Mouse (Mus musculus) CH12F3 (cell line): ENCODE measurements around the gene Mdc1.

Source experiments
- in situ Hi-C: fragments of 300-500 bp; cut with MboI; formaldehyde crosslinking; loops from 2 replicates; pipeline ENCODE4 v1.14.3; 2020; ENCODE audit warnings: low sequenced_read_pairs

Mdc1 gene

DNA sequence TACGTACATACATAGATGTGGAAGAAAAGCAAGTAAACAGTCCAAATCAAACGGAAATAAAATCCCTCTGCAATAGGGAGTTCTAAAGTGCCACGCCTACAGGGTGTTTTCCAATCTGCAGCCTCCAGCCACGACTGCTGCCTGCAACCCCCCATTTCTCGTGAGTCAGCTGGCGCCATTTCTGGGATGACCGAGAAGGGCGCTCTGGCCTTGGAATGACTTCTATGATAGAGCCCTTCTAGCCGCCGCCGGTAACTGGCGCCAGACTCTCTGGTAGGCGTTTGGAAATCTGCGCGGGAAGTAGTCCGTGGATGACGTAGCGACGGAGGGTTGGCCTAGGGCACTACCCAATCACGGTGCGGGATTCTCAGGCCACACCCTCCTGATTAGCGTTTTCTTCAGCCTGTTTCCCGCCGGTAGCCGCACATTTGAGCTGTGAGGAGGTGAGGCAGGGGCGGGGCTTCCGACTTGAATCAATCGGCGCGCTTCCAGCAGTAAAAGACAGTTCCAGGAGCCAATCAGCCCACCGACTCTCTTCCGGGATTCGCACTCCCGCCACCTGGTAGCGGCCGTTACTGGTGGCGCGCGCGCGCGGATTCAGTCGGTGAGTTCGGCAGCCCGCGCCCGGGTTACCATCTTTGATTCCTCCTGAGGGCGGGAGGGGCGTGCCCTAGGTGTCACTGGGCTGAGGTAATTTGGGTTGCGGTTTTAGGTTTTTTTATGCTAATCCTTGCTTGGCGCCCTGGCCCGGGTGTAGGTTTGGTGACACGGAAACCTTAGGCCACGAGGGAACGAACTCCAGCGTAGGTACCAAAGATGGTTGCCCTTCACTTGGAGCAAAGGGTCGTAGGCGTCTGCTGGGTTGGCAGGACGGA lies at the start of gene Mdc1:
Gene Mdc1, plus strand, starts transcription at position 440 of the 875 bp plus-strand sequence.
- in situ Hi-C loops, result no loop called here

DNA sequence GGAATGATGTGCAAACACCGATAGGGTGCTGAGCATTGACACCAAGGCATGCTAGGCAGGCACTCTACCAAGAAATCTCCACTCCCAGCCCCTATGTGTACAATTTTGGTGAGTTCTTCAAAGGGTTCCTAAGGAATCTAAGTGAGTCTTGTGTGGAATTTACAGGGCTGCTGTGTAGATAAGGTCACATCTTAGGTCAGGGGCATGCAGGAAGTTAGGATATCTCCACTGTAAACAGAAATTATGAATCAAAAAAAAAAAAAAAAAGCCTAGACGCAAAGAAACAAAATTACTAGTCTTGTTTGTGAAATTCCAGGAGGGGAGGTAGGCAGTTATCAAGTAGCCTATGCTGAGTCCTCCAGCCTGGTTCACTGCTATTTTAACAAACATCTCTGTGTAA lies 48.5 kb upstream of the Mdc1 start:
- in situ Hi-C loops, result no loop called here

DNA sequence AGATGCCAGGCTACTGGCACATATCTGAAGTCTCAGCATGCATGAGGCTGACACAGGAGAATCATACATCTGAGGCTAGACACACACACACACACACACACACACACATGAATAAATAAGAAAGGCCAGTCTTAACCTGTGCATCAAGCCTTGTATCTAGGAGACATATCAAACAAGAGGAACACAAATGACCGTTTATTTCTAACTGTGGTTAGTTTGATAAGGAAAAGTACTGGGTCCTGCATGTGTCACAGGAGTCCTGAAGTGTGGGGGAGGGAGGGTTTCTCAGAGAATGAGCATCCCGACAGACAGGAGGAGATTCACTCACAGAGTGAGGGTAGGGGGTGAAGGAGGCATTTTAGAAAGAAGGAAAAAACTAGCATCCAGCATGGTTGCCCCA lies 46.2 kb upstream of the Mdc1 start:
- in situ Hi-C loops, result no loop called here

DNA sequence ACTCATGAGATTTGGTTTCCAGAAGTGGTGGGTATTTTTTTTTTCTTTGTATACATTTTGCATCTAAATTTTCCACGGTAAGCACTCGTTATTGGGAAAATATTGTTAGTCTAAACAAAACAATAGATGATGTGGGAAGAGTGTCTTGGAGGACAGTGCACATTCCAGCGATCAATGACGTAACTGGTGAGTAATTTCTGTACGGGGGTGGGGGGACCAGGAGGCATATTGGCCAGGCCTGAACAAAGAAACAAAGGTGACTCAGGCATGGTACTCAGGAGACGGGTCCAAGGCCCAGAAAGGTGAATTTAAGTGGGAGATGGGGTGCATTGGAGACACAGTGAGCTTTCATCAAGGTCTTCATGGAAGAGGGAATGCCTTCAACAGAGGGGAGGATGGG lies 45.7 kb upstream of the Mdc1 start:
- in situ Hi-C loops, result no loop called here

DNA sequence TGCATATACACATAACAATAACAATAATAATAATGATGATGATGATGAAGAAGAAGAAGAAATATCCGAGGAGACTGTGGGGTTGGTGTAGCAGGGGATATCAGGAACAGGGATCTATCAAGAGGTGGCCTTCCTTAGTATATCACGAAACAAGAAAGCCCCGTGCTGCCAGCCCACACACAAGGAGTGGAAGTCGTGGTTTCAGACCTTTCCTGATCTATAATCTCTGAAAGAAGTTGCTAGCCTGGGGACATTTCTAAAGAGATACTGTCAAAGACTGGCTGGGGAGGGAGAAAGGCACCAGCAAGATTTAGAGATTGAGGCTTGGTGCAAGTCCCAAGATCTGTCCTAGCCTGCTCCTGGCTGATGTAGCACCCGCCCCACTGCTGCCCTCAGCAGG lies 44.5 kb upstream of the Mdc1 start:
- in situ Hi-C loops, result no loop called here

DNA sequence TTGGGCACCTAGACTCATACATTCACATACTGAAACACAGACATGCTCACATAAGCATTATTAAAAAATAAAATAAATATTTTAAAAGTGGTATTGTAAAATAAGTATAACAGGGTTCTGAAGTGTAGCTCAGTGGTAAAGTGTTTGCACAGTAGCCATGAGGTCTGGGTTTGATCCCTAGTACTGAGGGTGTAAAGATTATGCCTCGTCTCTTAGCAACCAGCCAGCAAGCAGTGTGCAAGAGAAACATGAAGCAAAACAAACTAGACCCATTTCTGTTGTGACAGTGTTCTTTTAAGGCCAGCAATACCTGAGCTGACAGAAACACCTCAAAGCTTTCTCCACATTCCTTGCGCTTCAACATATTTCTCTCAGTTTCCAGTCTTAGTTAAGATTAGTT lies 40.4 kb upstream of the Mdc1 start:
- in situ Hi-C loops, result no loop called here

DNA sequence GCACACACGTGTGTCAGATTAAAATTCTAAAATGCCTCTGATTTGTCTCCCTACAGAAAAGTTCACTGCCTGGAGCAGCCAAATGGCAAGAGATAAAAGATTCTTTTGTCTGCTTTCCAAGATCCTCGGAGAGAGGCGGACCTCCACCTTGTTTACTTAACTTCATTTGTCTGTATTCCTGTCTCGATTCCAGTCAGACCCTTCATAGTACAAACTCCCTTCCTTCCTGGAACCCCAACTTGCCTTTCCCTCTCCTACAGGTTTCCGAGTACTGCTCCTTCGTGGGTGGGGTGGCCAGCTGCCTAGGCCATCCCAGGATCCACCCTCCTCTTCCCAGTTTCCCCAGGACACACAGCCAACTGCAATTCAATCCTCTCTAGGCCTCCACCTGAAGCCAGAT lies 38.3 kb upstream of the Mdc1 start:
- in situ Hi-C loops, result no loop called here

DNA sequence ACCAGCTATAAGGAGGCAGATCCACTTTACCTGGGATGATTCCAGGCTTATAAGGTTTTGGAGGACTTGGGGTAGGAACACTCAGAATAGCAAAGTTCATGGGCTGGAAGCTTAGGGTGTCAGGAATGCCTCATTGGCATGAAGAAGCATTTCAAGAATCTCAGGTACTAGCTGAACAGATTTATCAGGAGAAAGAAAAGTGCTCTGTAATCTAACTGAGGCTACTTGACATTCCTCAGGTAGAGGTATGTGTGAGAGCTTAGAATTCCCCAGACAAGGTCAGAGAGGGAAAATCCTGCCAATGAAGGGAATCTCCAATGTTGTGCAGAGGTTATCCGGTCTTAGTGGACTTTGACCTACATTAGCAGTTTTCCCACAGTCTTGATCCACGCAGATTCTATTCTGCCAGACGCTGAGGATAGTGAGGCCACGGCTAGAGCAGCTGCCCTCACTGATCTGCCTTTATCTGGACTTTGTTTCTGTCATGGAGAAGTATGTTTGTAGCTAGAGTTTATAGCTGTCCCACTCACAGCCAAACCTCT lies 37.4 kb upstream of the Mdc1 start:
- in situ Hi-C loops, result no loop called here

DNA sequence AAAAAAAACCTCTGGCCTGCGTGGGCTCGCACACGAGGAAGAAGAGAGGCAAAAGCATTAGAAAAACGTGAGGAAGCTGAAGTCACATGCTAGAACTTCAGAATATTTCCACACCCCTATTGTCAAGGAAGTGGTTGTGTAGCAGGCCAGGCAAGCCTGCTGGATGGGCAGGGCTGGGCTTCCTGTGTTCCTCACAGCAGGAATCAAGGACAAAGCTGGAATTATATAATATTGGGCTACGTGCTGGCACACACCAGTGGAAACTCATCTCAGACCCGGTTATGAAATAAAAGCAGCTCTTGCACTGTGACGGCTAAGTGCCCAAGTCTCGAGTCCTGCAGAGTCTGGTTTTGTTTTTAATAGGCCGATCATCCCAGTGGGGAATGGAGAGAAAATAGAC lies 33.2 kb upstream of the Mdc1 start:
- in situ Hi-C loops, result no loop called here

DNA sequence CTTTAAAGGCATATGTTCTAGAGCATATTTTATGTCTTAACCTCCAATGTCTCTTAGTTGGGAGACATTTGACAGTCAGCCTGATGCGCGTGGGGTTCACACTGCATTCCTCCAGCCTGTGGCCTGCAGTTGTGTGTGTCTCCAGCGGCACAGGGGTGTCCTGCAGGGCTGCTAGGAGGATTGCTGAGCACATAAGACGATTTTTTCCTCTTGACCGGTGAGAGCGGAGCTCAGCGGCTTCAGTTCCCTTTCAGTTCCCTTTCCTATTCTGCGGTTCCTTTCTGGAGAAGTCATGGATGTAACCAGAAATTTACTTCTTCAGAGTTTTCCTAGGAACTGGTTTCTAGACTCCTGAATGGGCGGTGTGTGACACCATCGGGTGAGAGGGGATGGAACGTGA lies 31.9 kb upstream of the Mdc1 start:
- in situ Hi-C loops, result no loop called here

DNA sequence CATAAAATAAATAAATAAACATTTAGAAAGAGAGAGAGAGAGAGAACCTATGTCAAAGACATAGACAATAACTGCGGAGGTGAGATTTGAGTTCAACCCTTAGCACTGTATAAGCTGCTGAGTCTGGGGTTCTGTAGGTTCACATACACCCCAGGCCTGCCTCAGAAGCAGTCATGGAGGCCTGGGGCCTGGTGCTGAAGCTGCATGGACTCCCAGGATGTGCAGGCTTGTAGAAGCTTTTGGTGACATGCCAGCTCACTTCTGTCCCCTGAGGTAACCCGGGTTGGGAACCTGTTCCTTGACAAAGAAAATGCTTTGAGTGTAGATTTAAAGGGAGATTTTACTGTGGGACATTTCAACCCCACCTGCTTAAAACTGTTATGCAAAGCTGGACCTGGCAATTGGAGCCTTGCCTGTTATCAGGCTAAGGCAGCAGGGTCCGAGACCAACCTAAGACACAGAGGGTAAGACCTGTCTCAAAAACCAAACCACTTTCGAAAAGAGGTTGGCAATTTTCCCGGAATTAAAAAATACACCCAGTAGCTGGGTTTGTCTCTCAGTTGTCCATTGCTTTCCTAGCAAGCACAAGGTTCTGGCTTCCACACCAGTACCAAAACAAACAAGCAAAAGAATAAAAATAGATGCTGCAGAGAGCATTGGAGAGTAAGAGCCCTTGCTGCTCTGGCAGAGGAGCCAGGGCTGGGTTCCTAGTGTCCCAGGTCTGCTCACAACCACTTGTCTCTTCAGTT lies 30.2 kb upstream of the Mdc1 start:
- in situ Hi-C loops, result no loop called here

DNA sequence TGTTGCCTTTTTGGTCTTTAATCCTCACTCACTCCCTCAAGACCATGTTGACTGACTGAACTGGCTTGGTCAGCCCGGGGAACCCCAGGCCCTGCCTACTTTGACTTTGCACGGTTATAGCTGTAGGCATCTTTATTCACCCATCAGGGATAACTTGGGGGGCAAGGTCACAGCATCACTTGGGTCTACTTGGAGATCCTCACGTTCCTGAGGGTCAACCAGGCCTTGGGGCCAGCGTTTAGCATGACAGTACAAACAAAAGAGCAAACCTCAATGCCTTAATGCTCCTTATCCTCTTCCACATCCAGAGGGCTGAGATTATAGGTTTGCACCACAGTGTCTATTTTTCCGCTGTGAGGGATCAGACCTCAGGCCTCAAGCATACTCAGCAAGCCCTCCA lies 29.0 kb upstream of the Mdc1 start:
- in situ Hi-C loops, result no loop called here

DNA sequence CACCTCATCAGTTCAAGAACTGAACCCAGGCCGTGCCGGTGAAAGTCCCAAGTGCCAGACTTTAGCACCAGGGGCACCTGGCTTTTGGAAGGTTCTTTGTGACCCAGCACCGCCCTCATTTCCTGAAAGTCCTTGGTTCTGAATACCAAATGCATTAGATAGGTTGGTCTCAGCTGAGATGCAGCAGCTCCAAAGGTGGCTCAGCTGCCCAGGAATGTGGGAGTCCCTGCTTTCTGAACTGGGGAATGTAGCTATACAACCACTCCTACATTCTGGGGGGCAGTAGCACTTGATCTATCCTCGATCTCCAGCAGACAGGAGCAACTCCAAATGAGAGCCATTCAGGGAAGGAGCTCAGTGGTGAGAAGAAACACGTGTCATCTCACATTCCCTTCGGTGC lies 28.6 kb upstream of the Mdc1 start:
- in situ Hi-C loops, result no loop called here

DNA sequence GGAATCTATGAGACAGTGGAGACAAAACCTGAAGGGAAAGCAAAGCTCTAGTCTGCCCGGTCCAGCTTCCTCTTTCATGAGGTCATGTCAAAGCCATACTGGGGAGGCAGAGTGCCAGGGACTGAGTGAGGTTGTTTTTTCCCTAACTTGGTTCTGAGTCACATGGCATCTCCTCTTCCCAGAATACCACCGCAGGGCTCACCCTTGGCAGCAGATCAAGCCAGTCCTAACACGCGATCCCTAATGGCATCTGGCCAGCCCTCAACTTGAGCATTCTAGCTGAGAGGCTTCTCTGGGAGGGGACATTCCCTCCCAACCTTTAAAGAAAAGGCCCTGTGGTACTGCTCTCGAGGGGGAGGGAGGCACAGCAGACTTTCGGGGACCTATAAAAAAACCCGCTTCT lies 28.1 kb upstream of the Mdc1 start:
- in situ Hi-C loops, result no loop called here

DNA sequence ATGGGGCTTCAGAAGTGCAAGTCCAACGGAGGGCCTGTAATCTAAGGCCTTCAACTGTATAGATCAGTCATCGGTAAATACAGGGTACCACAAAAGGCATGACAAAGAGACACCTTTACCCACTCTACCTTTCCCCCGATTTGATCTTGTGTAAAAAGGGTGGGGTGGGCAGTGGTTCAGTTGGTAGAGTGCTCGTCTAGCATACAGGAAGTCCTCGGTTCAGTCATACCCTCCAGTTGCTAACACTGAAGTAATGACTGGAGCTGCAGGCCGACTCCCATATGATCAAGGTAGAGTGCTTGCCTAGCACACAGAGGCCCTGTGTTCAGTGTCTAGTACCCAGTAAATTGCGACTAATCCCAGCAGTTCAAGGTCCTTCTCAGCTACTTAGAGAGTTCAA lies 27.7 kb upstream of the Mdc1 start:
- in situ Hi-C loops, result no loop called here

DNA sequence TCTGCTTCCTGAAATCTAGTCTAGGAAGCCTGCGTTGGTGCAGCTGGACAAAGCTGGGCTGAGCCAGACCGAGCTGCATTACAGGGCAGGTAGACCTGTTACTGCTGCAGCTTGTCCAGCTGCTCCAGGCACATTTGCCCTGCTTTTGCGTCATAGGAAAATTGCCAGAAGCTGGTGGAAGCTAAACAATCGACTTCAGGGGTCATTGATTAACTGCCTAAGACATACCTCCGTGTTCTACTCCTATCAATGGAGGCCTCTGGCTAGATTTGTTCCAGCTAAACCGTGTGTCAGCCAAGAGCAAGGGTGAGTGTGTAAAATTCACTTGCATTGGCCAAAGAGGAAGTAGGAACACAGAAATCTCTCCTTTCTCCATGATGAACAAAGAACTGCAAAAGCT lies 26.6 kb upstream of the Mdc1 start:
- in situ Hi-C loops, result no loop called here

DNA sequence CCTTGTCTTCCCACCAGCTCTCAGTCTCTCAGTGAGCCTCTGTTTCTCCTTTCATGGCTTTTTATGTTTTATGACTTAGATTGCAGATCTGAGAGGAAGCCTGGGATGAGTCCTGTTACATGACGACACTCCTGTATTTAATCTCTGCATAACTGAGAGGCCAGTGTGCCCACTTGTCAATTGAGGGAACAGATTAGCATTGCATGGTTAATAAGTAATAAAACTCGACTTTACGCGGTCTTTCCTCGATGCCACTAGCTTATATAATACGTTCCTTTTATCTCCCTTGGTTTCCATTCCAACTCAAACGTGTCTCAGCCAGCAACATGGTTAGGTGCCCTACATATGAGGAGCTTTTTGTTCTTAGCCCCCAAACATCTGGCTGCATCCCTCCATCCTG lies 25.5 kb upstream of the Mdc1 start:
- in situ Hi-C loops, result no loop called here

DNA sequence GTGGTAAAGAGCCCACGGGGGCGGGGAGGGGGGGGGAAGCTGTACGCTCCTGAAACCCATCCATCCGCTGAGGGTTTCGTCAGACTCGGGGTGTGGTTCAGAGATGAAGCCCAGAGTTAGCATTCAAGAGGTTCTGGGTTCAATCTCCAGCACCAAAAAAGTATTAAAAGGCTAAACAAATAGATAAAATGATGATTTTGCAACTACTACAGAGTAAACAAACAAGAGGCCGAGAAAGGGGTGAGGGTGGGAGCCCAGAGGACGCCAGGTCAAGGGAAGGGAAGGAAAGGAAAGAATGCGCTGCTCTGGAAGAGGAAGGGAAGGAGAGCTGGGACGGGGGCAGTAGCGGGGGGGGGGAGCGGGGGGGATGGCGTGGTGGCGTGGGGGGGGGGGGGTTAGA lies 24.6 kb upstream of the Mdc1 start:
- in situ Hi-C loops, result no loop called here

DNA sequence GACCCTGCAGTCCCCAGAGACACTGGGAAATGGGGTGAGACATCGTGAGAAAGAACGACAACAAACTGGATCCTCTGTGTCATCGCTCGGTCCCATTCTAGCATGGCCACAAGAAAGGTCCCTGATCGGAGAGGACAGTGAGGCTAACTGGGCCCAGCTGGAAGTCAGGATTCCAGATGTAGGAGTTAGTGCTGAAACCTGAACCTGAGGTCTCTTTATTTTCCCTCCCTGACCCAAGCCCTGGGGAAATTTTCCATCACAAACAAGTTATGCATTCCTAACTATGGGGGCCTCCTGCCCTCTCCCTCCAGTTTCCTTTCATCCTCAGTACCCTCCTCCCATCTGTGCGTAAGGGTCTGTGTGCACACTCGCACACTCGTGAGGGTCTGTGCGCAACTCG lies 24.1 kb upstream of the Mdc1 start:
- in situ Hi-C loops, result no loop called here

DNA sequence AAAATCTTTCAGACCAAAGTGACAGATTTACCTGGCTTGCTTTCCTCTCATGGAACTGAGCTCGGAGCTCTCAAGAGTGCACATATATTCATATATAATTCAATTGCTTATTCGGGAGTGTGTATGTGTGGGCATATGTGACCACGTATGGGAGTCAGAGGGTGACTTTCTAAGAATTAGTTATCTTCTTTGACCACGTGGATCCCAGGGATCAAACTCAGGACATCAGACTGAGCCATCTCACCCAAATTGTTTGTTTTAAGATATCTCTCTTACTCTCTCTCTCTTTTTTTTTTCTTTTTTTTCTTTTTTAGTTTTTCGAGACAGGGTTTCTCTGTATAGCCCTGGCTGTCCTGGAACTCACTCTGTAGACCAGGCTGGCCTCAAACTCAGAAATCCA lies 21.2 kb upstream of the Mdc1 start:
- in situ Hi-C loops, result no loop called here

DNA sequence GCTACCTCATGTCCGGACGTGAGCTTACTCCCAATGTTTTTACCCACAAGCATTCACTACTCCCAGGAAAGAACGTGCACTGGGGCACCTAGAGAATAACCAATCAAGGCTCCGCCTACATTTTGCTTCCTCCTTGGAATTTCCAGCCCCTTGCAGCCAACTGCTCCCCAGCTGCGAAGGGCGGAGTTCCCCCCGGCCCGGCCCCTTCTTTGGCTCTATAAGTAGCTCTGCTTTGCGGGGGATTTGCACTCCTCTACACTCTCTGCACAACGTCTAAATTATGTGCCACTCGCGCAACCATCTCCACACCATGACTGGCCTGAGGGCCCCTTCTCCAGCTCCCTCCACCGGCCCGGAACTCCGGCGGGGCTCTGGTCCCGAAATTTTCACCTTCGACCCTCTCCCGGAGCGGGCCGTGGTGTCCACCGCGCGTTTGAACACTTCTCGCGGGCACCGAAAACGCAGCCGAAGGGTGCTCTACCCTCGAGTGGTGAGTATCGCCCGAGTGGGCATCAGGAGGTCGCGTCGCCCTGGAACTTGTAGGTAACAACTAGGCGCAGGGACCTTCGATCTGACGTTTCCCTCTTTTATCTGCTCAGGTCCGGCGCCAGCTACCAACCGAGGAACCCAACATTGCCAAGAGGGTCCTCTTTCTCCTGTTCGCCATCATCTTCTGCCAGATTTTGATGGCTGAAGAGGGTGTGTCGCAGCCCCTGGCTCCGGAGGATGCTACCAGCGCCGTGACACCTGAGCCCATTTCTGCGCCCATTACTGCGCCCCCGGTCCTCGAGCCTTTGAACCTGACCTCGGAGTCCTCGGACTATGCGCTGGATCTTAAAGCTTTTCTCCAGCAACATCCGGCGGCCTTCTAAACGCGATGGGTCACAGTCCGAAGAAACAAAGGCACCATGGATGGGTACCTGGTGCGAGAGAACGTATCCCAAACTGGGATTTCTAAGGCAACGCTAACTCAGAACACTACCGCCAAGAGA lies 19.6 kb upstream of the Mdc1 start, which contains the start of gene Ier3:
Gene Ier3, plus strand, starts transcription at position 246 of the 992 bp plus-strand sequence.
- in situ Hi-C loops, result no loop called here
